Mouse (Mus musculus): ENCODE measurements around the gene Rps12. TPM values are rescaled to one million over a fixed set of nuclear protein-coding genes. Genes with fewer than 3 reads are reported as not detected.
A peak's percentile ranks its signal among the peaks of the same experiment; 100 is the strongest.

Gene Rps12
- total RNA-seq (2021) = 100 to 1,000 TPM; 219 to 226 TPM
- long read RNA-seq, experiment 1, transcript Rps12-203 (6 exons, 584 nt) = major isoform, 5 of 7 reads
- long read RNA-seq, experiment 1, partial matches to known transcripts = 0 of 7 reads
- long read RNA-seq, experiment 1, other reads (novel, unspliced or antisense) = 1 of 7 reads
- long read RNA-seq, experiment 2, partial matches to known transcripts = 0 of 6 reads
- long read RNA-seq, experiment 2, other reads (novel, unspliced or antisense) = 1 of 6 reads

DNA sequence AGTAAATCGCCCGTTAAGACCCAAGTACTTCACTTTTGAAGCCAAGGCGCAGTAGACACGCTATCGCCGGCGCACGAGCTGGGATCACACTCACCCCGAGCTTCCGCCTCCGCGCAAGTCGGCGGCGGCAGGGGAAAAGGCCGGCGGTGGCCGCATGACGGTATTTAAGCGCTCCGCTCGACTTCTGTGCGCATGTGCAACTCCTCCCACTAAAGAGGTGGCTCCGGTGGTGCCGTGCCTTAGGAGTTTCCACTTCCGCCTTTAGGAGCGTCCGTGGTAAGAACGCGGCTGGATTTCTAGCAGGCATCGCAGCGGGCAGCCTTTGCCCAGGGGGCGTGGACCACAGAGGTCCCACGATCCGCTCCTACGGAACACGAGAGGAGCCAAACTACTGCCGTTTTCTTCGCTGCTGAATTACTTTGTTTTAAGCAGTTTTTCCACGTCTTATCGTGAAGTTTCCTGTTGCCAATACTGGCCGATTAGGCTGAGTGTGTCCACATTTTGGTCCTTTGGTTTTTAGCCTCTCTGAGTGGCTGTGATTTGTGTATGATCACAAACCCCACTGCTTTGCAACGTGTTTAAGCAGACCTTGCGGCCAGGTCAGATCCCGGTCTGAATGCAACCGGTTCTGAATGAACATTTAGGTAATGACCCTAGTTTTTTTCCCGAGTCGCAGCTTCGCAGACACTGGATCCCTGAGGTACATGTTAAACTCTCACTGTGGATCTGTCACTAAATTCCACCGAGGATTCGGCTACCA is at the start of gene Rps12:
Gene Rps12, minus strand, starts transcription at position 214 of the 760 bp plus-strand sequence.
- intact Hi-C loops (cut with DNase I) = no loop called here
- DNase-seq = peak; percentile 99

DNA sequence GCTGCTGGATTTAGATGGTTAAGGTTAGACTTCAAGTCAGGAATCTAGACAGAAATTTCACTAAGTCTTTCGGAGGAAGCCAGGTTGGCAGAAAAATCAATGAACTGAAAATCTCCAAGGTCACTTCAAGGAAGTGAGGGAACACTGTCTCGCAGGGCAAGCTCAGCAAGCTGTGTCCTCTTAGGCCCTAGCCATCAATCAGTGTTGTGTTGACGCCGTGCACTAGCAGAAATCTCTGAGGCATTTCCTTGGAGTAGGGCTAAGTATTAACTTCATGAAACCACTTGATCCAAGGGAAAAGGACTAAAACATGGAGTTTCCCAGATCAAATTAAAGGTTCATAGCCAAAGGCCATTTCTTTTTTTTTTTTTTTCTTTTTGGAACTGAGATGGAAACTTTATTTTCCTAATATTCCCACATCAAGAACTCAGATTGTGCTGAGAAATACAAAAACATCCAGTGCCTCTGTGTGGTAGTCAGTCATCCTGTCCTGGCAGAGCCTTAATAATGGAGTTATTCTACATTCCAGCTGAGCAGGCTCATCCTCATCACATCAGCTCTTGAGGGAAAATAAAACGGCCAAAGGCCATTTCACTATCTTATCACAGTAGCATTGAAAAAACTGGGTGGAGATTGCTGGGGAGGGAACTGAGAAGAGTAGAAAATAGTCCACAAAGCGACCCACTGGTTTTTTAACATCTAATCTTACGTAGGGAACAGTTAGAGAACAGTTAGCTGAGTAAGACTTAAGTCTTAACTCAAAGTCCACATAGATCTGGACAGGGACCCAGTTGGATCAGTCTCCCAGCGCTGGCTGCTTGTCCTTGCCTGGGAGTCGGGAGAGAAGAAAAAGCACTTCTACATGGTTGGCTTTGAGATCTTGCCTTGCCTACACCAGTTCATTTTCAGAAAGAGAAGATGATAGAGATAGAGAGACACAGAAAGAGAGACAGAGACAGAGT is 49.2 kb upstream of the Rps12 start:
- intact Hi-C loops (cut with DNase I) = no loop called here
- DNase-seq = peak in 1 of 2 experiments; percentile 23

DNA sequence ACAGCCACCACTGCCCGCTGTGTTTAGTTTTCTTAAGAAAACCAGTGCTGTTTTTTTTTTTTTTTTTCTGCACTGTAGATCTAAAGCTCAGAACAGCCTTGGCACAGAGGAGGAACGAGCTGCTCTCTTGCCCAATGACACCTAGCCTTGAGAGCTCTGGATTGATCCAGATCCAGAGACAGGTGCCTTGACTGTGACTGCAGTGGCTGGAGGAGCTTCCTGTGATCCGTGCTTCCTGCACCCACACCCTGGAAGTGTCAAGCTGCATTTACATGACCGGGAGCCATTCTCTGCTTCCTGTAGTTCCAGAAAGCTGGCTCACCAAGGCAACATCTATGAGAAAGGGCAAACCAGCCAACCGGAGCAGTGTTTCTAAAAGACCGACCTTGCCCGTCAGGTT is 39.4 kb upstream of the Rps12 start:
- no peak for DNase-seq
- intact Hi-C loops (cut with DNase I) = no loop called here

DNA sequence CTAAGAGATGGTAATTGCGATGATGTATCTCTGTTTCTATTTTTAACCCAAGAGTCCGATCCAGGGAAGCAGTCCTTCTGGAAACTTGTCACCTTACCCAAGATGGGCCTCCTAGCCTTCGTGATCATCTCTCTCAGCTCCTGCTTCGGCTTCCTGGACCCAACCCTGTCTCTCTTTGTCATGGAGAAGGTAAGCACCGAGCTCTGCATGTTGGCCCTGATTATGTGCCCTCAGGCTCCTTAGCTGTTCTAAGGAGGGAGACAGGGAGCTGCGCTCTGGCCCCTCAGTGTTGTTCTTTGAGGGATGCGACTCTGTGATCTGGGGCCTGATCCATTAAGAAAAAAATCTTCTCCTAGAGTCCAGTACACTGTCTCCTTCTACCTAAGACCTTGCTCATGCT is 29.2 kb upstream of the Rps12 start:
- no peak for DNase-seq
- intact Hi-C loops (cut with DNase I) = loop anchor here (2.0 kb wide), 1 partner anchor 315 kb away; no protein-coding TSS in a partner anchor

DNA sequence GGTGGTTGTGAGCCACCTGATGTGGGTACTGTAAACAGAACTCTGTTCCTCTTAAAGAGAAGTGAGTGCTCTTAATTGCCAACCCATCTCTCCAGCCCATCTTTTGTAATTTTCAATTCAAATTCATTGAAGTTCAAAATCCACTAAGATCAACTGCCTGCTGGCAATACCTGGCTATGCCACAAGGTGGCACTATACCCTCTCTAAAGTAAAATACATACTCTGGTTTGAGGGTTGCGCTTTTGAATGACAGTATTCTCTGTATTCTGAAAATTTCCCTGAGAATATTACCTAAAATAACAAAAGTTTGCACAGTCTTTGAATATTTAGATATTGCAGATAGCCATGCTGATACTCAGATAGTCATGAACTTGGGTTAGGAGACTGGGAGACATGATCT is 28.1 kb upstream of the Rps12 start:
- DNase-seq = peak; percentile 74 to 86
- intact Hi-C loops (cut with DNase I) = no loop called here

DNA sequence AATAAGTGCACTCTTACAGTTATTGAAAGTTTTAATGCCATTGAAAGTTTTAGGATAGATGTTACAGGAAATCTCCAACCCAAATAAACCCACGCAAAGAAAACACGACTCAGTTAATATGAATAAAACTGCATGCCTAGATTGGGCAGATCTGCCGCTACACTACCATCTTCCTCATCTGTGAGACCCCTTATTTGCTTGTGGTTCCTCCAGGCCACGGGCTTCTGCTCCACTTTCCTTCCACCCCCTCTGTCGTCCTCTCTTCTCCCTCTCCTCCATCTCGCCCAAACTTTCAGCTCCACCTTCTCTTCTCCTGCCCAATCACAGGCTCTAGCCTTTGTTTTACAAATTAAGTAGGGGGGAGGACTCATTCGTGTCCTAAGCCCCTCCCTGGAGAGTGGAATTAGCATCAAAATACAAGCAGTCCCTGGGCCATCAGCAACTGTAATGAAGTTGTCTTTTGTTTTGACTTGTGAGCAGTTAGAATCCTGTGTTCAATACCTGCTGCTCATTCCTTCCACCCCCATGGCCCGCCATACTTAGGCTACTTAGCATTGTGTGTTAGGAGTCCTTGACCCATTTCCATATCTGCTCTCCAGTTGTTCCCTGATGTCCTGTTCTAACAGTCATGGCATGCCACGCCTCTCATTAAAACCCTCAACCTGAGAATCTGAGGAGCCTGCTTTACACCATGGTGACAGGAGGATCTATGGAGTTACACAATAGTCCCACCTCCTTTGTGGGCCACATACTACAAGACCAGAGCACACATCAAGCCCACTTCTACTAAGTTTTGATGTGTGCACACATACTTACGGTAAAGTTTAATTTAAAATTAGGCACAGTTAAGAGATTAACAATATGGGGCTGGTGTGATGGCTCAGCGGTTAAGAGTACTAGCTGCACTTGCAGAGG is 26.0 kb upstream of the Rps12 start:
- no peak for DNase-seq
- intact Hi-C loops (cut with DNase I) = loop anchor here (5.0 kb wide), 1 partner anchor 269 kb away; no protein-coding TSS in a partner anchor

DNA sequence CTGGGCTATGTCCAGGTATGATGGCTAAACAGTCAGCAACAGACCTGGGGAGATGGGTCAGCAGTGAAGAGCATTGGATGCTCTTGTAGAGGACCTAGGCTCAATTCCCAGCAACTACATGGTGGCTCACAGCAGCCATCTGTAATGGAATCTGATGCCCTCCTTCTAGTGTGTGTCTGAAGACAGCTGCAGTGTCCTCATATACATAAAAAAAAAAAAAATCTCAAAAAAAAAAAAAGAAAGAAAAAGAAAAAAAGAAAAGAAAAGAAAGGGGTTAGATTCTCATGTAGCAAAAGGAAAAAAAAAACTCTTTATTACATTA is 25.3 kb upstream of the Rps12 start:
- intact Hi-C loops (cut with DNase I) = loop anchor here (5.0 kb wide), 1 partner anchor 270 kb away; no protein-coding TSS in a partner anchor
- DNase-seq = no peak

DNA sequence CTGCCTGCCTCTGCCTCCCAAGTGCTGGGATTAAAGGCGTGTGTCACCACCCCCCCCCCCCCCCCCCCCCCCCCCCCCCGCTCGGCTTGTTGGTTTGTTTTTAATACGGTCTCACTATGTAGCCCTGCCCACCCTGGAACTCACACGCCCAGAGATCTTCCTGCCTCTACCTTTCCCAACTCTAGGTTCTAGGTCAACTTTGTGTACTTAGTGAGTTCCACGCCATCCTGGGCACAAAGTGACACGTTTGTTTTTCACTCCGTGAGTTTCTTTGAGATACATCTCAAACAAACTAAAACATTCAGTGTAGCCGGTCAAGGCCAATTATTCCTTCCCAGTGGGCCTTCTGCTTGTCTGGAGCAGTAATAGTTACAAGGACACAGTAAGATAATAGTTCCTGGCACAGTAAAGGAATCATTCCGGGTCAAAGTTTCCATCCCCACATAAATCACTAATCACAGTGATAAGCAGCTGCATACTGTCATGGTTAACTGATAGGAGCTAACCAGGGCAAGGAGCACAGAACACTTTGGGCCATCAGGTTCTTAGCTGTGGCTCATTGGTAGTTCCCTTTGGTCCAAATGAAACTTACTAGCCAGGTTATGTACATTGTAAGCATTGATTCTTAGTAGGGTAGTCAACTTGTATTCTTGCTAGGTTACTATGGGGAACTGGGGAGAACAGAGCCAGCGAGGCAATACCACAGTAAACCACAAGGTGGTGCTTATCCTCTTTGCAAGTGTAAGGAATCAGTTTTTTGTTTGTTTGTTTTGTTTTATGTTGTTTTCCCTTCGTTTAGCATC is 24.8 kb upstream of the Rps12 start:
- intact Hi-C loops (cut with DNase I) = loop anchor here (5.0 kb wide), 1 partner anchor 270 kb away; no protein-coding TSS in a partner anchor

DNA sequence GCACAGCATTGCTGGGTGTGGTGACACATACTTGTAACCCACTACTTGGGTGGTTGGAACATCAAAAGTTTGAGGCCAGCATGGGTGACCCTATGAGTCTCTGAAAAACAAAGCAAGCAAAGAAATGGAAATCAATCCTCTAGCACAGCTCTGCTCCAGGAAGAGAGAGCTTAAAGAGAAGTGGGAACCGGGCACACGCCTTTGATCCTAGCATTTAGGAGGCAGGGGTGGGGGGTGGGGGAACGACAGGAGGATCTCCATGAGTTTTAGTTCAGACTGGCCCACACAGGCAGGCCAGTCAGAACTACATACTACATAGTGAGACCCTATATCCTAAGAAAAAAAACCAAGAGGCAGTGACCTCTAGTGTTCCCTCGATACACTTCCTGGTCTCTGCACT is 19.1 kb upstream of the Rps12 start:
- intact Hi-C loops (cut with DNase I) = no loop called here

More for the DNA sequence above, 24.8 kb upstream of the Rps12 start:
- peak; percentile 65 to 84 for DNase-seq

DNA sequence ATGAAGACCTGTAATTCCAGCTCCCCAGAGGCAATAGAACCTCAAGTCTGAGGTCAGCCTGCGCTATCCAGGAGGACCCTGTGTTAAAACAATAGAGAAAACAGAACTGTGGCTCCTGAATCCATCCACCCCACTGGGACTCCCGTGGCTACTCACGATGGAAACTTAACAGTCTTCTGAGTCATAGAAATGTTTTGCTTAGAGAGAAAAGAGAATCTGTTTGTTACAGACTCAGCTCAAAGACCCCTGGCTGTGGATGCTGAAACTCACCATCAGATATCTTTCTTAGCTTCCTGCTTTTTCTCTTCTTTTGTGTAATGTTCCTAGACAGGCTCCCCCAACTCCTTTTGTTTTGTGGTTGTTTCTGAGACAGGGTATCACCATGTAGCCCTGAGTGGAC is 17.6 kb upstream of the Rps12 start:
- intact Hi-C loops (cut with DNase I) = no loop called here
- no peak for DNase-seq

More for the DNA sequence above, 19.1 kb upstream of the Rps12 start:
- DNase-seq = no peak

DNA sequence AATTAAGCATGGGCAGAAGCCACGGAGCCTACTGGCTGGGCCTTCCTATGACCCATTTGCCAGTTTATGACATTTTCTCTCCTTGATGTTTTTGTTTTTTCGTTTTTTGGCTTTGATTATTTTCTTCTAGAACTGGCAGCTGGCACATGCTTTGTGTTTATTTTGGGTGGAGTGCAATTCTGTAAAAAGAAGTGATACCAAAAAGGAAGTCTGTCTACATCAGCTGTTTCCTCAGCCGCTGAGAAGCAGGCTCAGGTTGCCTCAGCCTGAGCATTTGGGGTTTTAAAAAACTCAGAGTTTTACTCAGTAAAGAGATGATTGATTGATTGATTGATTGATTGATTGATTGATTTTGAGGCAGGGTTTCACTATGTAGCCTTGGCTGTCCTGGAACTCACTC is 15.8 kb upstream of the Rps12 start:
- intact Hi-C loops (cut with DNase I) = no loop called here

DNA sequence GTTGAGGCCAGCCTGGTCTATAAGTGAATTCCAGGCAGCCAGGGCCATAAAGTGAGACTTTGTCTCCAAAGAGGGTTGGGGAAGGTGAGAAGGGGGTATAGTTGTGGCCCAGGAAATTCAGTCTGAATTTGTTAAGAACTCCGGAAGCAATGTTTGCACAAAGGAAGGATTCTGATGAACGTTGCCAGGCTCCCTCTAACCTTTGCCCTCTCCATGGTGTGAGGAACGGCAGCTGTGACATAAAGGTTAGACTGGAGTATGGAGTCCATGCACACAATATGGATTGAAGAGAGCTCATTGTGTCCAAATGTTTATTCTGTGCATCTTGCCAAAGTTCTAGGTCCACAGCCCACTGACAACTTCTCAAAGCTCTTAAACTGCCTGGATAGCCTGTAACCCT is 12.9 kb upstream of the Rps12 start:
- intact Hi-C loops (cut with DNase I) = no loop called here
- DNase-seq = no peak

More for the DNA sequence above, 15.8 kb upstream of the Rps12 start:
- no peak for DNase-seq

DNA sequence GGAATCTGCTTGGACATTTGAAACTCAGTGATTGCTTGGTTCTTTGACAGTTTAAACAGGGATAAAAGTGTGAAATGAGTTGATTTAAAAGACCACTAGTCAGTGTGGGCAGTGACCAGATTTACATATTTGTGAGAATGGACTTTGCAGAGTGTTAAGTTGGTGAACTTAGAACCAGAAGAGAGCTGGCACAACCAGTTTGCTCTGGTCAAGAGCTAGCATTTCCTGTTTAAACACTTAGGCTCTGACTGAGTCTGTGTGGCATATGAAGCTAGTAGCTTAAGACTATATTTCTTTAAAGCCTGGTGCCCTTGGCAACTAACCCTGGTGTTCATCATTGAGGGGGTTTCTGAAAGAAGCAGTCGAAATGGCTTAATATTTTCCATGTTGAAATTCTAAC is 11.1 kb upstream of the Rps12 start:
- intact Hi-C loops (cut with DNase I) = no loop called here
- DNase-seq = no peak

DNA sequence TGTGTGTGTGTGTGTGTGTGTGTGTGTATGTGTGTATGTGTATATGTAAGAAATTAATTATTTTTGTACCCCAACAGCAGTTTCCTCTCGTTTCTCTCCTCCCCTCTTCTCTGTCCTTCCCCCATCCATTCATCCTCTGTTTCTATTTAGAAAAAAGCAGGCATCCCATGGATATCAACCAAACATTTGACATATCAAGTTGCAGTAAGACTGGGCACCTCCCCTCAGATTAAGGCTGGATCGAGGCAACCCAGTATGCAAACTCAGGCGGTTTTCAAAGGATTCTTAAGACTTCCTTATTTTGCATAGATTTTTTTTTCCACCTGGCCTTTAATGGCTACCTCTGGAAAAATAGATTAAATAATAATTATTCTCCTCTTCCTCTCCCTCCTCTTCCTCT is 10.5 kb upstream of the Rps12 start:
- no peak for DNase-seq
- intact Hi-C loops (cut with DNase I) = no loop called here

DNA sequence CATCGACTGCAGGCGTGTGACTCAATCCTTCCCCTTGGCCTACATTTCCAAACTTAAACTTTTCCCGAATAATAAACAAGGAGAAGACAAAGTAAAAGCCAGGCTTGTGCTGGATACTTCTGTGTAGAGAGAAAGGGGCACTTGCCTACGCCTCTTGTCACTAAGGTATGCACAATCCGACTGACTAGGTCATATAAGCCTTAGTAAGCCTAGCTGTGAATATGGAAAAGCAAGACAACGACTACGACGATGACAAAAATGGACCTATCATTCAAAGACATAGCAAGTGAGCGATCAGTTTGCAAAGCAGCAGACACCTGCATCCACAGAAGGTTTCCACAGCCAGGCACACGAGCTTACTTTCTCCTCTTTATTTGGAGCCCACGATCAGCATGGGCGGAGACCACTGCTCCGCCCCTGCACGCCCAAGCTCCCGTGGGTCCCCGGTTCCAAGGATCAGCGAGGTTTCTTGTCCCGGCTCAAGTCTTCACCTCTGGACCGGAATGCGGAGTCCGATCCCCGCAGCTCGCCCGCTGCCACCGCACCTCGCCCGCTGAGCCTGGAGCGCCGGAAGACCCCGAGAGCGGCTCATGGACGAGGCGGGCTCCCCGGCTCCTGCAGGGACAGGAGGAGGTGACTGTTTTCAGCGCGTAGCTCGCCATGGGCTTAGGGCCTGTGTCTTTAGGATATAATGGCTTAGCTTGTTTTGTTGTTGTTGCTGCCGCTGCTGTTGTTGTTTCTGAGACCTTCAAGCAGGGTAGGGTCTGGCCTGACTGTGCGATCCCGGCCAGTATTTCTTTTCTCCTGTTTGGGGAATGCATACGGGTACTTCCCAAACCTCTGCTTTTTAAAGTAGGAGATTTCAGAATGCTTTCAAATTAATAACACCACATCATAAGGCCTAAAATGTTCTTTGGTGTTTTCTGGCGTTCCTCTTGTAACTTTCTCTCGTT is 9.8 kb upstream of the Rps12 start, which contains the start of gene Slc18b1:
Gene Slc18b1, plus strand, starts transcription at position 436 of the 953 bp plus-strand sequence.
- intact Hi-C loops (cut with DNase I) = no loop called here
- peak; percentile 51 to 53 for DNase-seq

DNA sequence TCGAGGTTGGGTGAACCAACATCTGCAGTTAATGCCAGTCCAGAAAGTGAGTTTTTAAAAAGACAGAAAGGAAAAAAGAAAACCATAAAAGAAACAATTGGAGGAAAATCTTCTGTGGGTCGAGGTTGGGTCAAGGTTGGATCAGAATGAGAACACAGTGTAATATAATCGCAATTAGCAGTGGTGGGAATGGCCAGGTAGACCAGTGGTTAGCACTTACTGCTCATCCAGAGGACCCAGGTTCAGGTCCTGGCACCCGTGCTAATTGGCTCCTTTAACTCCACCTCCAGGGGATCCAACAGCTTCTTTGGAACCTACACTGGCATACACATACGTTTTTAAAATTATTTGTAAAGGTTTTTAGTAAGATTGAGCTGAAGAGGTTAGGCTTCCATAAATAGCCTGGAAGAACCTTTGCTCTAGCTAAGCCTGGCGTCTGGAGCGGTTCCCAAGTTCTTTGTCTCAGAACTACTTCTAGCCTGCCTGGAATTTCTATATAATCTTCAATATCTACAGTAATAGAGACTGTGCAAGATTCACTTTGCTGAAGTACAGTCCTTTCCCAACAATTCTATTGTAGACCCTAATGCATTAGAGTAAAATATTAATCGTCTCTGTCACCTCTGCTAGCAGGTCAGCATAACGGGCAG is 8.9 kb upstream of the Rps12 start:
- no peak for DNase-seq
- intact Hi-C loops (cut with DNase I) = no loop called here

DNA sequence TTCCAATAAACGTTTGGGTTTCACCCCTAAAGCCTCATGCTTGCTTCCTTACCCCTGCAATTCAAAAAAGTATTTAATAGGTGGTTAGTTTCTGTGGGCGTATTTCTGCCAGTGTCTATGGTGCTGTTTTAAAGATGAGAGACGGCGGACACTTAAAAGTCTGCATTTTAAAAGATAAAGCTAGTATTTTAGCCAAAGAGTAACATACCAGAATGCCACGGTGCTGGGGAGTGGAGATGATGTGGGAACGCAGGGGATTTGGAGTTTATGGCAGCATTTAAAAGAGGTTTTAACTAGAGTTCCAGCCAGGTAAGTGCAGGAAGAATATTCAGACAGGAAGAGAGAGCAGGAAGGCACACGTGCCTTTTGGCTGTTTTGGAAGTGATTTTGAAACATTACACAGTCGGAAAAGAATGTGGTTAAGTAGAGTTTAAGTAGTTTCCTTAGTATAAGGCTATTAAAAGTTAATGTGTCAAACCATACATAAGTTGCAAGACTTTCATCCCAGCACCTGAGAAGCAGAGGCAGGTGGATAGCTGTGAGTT is 1.1 kb upstream of the Rps12 start:
- intact Hi-C loops (cut with DNase I) = no loop called here
- no peak for DNase-seq

Data from heart, postnatal 14 days (tissue).